Mouse (Mus musculus) frontal cortex, adult (tissue): ENCODE data around the gene Akap1.

Experiments
- ATAC-seq: cut with Nextera tagmentation; 2 replicates; pipeline ENCODE4 v1.9.2; 2017; ENCODE audit warnings: mild to moderate bottlenecking, moderate library complexity, mixed read lengths; ENCODE audit not compliant: low TSS enrichment

The Akap1 gene

GRCm38 (mm10) chr11:88842315-88842975 lies 21.9 kb downstream of the Akap1 start:
- ATAC-seq = no peak

DNA sequence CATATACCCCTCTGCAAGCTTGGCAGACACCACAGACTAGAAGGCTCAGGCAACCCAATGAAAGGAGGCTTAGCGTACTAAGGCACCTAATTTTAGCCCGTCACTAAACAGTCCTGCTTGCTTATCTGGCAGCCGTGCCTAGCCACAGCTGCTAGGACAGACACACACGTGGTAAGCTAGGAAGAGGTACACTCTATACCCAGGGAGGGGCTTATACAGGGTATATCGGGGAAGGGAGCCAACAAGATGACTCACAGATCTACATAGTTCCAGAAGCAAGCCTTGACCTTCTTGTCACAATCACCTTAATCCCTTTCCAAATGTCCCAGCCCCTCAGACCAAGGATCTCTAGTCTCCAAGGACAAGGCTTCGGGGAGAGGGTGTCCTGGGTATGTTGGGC lies 23.0 kb downstream of the Akap1 start:
- ATAC-seq = peak; percentile 72

DNA sequence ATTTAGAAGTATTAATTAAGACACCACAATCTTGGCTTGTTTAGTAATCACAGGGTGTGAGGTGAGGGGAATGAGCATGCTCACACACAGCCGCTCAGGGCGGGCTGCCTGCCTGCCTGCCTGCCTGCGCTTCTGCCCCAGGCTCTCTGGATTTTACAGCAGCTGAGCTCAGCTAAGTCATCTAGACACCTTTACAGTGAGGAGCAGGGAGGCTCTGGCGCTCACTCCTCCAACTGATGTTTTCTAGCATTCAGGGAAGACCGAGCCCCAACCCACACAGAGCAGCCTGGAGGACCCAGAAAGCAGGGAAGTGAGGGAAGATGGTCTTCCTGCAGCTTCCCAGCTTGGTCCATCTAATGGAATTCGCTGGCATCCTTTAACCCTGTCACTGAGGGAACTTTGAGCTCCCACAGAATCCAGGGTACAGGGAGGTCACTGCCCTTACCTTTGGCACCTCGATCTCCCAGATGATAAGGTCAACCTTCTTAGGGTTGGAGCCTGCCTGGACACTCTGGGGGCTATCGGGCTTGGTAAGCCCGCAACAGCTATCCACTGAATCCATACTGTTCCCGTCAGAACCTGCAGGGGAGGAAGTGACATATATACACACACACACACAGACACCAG lies 23.5 kb downstream of the Akap1 start:
- peak; percentile 78 for ATAC-seq

DNA sequence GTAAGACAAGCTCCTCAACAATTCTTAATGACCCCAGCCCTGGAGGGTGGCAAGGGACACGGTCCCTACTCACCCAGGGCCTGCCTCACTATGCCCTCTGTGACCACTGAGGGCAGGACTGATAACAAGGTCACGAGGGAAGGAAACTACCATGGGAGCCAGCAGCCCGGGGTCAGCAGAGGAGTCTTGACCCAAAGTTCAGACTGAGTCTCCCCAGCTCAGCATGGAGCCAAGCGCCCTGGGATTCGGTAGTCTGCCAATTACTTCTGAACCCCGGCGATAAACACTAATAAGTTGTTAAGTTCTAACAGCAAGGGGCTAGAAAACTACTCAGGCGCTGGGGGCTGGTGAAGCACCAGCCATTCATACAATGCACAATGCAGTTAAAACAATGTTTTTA lies 24.1 kb downstream of the Akap1 start:
- ATAC-seq = no peak

- ATAC-seq = no peak
Observed at GRCm38 (mm10) chr11:88839379-88839778, 25.0 kb downstream of the Akap1 start.

DNA sequence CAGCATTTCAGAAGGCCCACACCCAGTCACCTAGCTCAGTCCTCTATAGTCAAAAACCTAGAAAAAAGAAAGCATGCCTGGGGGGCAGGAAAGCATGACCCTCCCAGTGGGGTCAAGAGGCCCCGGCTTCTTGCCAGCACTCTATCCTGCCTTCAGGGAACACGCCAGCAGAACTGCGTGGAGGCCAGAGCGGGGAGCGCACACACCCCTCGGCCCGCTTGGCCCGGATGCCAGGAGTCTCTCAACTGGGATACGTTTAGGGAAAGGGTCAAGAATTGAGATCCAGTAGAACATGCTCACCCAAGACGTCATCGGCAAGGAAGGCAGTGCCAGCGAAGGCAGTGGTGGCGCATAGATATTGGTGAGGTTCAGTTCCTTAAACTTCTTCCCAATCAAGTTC lies 25.8 kb downstream of the Akap1 start:
- ATAC-seq = no peak

DNA sequence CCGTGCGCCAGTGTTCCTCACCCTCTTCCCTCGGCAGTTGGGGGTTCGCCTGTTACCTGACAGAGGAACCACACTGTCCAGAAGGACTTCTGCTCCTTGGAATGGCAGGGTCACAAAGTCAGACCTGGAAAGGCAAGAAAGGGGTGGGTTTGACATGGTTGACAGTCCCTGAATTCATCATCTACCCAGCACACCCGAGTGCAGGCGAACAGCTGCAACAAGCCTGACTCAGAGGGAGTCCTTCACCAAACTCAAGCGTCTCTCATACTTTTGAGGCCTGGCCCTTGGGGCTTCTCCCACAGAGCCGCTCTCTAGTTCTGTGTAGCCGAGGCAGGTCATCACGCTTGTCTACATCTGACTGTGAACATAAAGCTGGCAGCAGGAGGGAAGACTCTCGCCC lies 29.8 kb downstream of the Akap1 start:
- ATAC-seq = no peak

DNA sequence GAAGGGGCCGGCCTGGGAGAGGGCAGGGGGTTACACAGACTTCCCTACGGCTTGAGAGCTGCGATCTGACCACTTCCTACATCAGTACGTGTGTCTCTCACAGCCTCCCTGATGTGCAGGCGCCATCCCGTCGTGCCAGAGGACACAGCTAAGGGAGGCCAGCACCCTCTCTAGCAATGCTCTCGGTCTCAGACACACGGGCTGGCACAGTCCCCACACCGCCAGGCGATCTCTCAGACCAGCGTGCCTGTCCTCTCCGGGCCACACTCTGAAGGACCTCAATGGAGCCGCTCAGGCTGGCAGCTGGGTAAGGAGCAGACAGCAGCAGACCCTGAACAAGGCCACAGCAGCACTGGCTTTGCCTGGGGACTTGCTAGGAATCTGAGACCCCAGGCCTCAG lies 30.3 kb downstream of the Akap1 start:
- no peak for ATAC-seq

DNA sequence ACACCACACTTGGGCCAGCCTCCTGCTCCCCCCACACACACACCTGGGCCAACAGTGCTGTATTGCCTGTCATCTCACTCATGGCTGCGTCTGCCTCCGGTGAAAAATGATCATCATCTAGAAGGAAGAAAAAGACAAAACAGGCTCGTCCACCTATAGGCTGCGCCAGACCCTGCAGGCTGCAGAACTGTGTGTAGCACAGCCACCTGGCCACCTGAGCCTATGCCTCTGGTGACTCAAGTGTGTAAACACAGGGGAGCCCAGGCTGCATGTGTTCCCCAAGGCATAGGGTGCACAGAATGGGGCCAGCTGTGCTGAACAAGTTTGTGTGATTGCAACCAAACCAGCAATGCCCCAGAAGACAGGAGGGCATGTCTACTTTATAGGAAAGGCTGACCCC lies 31.3 kb downstream of the Akap1 start:
- ATAC-seq = no peak

DNA sequence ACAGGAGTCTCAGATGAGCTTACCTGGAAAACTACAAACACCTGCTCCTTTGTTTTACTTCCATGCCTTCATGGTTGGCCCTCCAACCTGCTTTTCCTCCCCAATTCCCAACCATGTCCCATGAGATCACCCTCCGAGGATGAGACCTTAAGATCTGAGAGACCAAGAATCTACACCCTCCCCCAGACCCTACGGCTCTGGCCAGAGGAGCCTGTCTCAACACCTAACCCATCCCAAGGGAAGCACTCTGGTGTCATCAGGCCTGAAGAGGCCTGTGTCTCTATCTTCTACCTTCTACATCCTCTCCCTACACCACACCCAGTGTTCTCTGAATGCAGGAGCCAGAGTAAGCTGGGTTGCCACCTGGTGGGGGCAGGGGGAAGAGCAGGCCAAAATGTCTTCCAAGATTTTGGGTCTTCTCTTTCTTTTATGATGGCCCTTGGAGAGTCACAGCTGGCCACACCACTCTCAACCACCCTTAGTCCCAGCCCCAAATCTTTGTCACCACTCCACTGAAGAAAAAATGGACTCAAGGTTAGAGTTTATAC lies 34.1 kb downstream of the Akap1 start:
- peak; percentile 57; the same call in 1 of the 2 replicates for ATAC-seq

DNA sequence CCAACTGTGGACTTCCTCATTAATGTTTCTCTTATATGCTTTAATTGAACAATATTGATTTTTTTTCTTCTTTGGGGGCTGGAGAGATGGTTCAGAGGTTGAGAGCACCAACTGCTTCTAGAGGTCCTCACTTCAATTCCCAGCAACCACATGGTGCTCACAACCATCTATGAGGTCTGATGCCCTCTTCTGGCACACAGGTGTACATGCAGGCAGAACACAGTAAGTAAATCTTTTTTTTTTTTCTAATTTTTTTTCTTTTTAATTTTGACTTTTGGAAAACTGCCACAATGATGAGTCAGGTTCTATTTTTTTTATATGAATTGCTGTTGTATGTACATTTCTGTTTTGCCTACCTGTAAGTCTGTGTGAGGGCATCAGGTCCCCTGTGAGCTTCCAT lies 35.9 kb downstream of the Akap1 start:
- ATAC-seq = no peak

- ATAC-seq = no peak
Observed at GRCm38 (mm10) chr11:88825909-88826308, 38.5 kb downstream of the Akap1 start.

DNA sequence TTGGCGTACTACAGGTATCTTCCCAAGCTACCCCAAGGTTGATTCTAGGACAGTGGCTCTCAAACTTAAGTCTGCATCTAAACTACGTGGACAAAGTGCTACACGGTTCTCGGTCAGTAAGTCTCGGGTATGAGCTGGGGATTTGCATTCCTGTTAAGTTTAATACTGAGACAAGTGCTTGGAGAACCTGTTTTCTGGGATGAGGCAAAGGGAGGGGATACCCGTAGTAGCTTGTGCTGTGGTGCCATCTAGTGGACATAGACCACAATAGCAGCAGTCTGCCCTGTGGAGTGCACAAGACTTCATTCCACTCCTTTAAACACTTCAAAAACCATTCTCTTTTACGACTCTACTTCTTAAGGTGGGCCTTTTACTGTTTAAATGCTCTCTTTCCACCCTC lies 41.4 kb downstream of the Akap1 start:
- peak; percentile 93 for ATAC-seq

- ATAC-seq = no peak
Observed at GRCm38 (mm10) chr11:88822526-88822925, 41.9 kb downstream of the Akap1 start.

DNA sequence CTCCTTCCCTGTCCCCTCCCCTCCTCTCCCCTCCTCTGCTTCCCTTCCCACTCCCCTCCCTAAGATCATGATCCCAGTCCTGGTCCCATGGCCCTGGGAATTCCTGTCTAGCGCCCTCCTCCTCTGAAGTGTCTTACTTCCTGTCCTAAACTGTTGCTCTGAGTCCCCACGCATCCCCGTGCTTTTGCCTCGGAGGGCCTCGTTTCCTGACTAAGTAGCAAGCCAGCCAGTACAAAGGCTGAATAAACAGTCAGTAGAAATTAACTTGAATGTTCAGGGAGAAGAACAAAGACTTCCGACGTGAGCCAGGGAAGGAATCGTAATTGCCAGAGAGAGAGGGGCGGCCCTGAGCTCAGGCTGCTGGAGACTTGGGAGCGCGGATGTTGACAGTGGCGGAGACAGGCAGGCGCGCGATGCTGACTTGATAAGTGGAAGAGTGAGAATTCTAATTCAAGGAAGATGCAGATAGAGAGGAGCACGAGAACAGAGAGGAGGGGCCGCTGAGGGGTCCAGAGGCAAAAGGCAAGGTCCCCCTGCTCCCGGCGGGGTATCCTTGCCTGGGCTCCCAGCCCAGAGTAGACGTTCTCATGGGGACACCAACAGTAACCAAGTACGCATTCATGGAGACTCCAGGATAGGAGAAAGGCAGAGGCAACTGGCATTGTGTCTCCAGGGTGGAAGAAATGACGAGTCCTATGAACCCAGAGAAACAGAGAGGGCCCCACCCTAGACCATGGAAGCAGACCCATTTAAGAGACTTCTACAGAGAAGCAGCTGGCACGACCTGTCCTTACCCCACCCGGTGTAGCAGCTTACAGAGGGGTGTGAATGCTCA lies 43.4 kb downstream of the Akap1 start:
- ATAC-seq = no peak

DNA sequence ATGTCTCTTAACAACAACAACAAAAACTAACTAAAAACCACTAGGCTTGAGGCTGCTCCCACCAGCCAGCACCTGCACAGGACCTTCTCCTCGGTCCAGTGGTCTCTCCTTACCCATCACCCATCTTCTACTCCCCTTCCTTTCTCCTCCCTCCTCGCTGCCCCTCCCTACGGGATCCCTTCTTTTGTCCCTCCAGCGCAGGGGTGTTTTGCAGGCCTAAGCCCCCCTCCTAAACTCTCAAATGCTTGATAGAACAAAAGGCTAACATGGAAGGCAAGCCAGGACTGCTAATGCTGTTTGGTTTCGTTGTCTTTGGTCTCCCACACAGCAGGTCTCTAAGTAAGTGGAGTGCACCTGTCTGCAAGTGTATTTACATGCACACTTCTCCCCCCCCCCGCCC lies 44.1 kb downstream of the Akap1 start:
- no peak for ATAC-seq

- no peak for ATAC-seq
Observed at GRCm38 (mm10) chr11:88817061-88817460, 47.3 kb downstream of the Akap1 start.

DNA sequence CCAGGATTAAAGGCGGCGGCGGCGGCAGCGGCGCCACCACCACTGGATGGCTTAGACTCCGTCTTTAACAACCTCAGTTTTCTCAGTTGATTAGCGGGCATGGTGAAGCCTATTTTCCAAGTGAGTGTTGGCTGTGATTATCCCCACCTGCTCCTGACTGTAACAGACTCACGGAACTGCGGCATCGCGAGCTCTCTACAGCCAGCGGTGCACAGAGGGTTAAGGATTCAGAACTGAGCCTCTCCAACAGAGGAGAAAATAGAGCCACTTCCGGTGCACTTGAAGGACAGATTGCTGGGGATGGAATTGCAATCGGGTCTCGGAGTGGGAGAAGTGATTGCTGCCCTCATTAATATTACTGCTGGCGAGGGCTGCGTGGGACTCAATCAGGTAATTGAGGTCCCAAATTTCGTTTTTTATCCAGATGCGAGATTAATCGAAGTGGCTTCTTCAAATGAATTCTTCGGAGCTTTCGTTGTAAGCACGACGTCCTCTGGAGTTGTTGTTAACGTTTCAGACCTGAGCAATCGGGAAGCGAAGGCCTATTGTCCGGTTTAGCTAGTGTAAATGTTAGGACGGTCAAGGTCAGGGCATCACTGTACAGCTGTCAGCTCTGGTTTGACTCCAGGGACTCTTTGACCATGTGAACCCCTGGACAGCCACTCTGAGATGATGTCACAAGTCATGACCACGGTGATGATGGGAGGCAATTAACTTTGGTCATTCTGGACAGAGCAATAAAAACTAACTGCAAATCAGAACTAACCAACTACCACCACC lies 61.0 kb downstream of the Akap1 start:
- ATAC-seq = peak; percentile 41; the same call in 1 of the 2 replicates

DNA sequence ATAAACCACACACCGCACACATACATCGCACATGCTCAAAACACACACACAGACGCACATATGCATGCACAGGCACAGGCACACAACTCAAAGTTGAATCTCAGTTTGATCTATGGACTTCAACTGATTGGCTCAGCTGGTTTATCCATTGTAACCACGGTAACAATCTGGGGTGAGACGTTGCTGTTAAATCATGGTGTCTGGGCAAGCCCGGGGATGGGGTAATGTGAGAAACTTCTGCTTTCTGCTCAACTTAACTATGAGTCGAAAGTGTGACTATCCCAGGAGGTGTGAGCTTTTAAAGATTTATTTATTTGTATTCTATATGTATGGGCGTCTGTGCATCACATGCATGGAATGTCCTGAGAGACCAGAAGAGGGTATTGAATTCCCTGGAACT lies 68.2 kb downstream of the Akap1 start:
- ATAC-seq = no peak

GRCm38 (mm10) chr11:88789893-88790292 lies 74.5 kb downstream of the Akap1 start:
- ATAC-seq = no peak

DNA sequence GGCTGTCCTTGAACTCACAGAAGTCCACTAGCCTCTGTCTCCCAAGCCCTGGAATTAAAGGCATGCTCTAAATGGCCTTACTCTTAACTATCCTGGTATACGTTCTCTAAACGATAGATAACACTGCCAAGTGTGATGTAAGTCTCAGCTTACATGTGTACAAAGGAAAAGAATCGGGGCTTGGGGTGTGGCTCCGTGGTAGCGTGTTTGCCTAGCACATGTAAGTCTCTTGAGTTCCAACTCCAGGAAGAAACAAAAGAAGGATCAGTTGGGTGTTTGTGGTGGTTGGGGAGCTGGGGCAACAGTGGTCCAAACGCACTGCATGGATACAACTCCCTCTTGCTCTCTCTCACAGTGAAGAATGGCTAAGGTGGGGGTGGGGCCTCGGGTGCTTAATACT lies 77.6 kb downstream of the Akap1 start:
- ATAC-seq = no peak

- no peak for ATAC-seq
Observed at GRCm38 (mm10) chr11:88783525-88783924, 80.9 kb downstream of the Akap1 start.
